Mouse (Mus musculus) limb, embryonic 15.5 days (tissue): ENCODE data around the gene Otop3. TPM values are rescaled to one million over a fixed set of nuclear protein-coding genes. Genes with fewer than 3 reads are reported as not detected.

ENCODE experiments used
- ATAC-seq: fragments of 200-750 bp; cut with Nextera tagmentation; 2 replicates; pipeline ENCODE4 v1.8.0; 2017; ENCODE audit warnings: low read depth, moderate TSS enrichment; ENCODE audit not compliant: insufficient number of reproducible peaks, low FRiP score, low TSS enrichment
- H3K27ac ChIP-seq: fragments of 300-500 bp; sonication (generic); 2 replicates; pipeline ENCODE4 v1.5.1; 2015; ENCODE audit warnings: moderate library complexity, mild to moderate bottlenecking, inconsistent platforms
- H3K27me3 ChIP-seq: fragments of 300-500 bp; sonication (generic); 2 replicates; pipeline ENCODE4 v1.6.1; 2015; ENCODE audit warnings: inconsistent platforms
- H3K36me3 ChIP-seq: fragments of 300-500 bp; sonication (generic); 2 replicates; pipeline ENCODE4 v1.6.1; 2015; ENCODE audit warnings: inconsistent platforms
- H3K4me1 ChIP-seq: fragments of 300-500 bp; sonication (generic); 2 replicates; pipeline ENCODE4 v1.6.1; 2015; ENCODE audit warnings: inconsistent platforms
- H3K4me2 ChIP-seq: fragments of 300-500 bp; sonication (generic); 2 replicates; pipeline ENCODE4 v1.6.1; 2015; ENCODE audit warnings: mild to moderate bottlenecking, inconsistent platforms
- H3K4me3 ChIP-seq: fragments of 300-500 bp; sonication (generic); 2 replicates; pipeline ENCODE4 v1.5.1; 2015; ENCODE audit warnings: mild to moderate bottlenecking, inconsistent platforms
- H3K9ac ChIP-seq: fragments of 300-500 bp; sonication (generic); 2 replicates; pipeline ENCODE4 v1.6.1; 2015; ENCODE audit warnings: inconsistent platforms
- H3K9me3 ChIP-seq: fragments of 300-500 bp; sonication (generic); 2 replicates; pipeline ENCODE4 v1.6.1; 2016; ENCODE audit warnings: inconsistent platforms
- WGBS: fragments of 180-500 bp; shearing (Covaris S2); methylation state at CpG from one replicate; pipeline ENCODE4 v1.1.7; 2015; 5-methylcytosine and 5-hydroxymethylcytosine counted together
- polyA plus RNA-seq: library from polyadenylated mRNA; unstranded; fragments of >200 nt; fragmentation: Nextera tagmentation; extraction: Ambion mirVana; gene quantifications from 2 replicates; pipeline ENCODE4 v1.2.1, GENCODE M21; 2015

The Otop3 gene
- 0.10 and 0.11 TPM in 2 replicates for polyA plus RNA-seq

GRCm38 (mm10) chr11:115334531-115334930, at the start of gene Otop3:
Gene Otop3 (plus strand): TSS chr11:115334731.
- WGBS: 5% methylated on average over 29 of the region's 29 CpGs
- H3K4me3 ChIP-seq: peak within 1 kb of the TSS; percentile 17; the same call in 1 of the 2 replicates
- ATAC-seq: no peak
- peaks cover 88% of the 10 kb centered on the region for H3K27me3 ChIP-seq
- peaks cover 10% of the 10 kb centered on the region for H3K4me1 ChIP-seq
- no peak within 1 kb of the TSS for H3K9ac ChIP-seq
- H3K9me3 ChIP-seq: no peaks in the 10 kb centered on the region
- H3K27ac ChIP-seq: no peak within 1 kb of the TSS
- H3K36me3 ChIP-seq: no peaks in the 10 kb centered on the region
- peak within 1 kb of the TSS; percentile 36 for H3K4me2 ChIP-seq

- H3K27me3 ChIP-seq: no peaks in the 10 kb centered on the region; the same call in 1 of the 2 replicates
- H3K9ac ChIP-seq: no peak overlapping the region
- no peak for ATAC-seq
- no peaks in the 10 kb centered on the region for H3K4me1 ChIP-seq
- no peak overlapping the region for H3K4me3 ChIP-seq
- H3K27ac ChIP-seq: no peak overlapping the region
- no peaks in the 10 kb centered on the region for H3K9me3 ChIP-seq
- no peak overlapping the region for H3K4me2 ChIP-seq
- no peaks in the 10 kb centered on the region for H3K36me3 ChIP-seq
- WGBS: 61% methylated on average over 4 of the region's 4 CpGs
Measured at GRCm38 (mm10) chr11:115285282-115285681, 49.2 kb upstream of the Otop3 start.

- no peaks in the 10 kb centered on the region; the same call in 1 of the 2 replicates for H3K27me3 ChIP-seq
- H3K27ac ChIP-seq: no peak overlapping the region
- WGBS: 70% methylated on average over 19 of the region's 19 CpGs
- no peak overlapping the region for H3K9ac ChIP-seq
- H3K4me3 ChIP-seq: no peak overlapping the region
- no peaks in the 10 kb centered on the region for H3K9me3 ChIP-seq
- no peaks in the 10 kb centered on the region for H3K4me1 ChIP-seq
- H3K36me3 ChIP-seq: no peaks in the 10 kb centered on the region
- no peak for ATAC-seq
- no peak overlapping the region for H3K4me2 ChIP-seq
Measured at GRCm38 (mm10) chr11:115286201-115286993, 48.1 kb upstream of the Otop3 start.

- Histone ChIP-seq H3K4me3 (no peak overlapping the region), H3K36me3 (no peaks in the 10 kb centered on the region), H3K9me3 (no peaks in the 10 kb centered on the region), H3K4me1 (no peaks in the 10 kb centered on the region), H3K4me2 (no peak overlapping the region), H3K9ac (no peak overlapping the region), H3K27ac (no peak overlapping the region), H3K27me3 (no peaks in the 10 kb centered on the region; the same call in 1 of the 2 replicates)
- ATAC-seq: no peak
- 84% methylated on average over 5 of the region's 5 CpGs for WGBS
Measured at GRCm38 (mm10) chr11:115287386-115287785, 47.1 kb upstream of the Otop3 start.

GRCm38 (mm10) chr11:115288305-115288704, 46.2 kb upstream of the Otop3 start:
- Histone ChIP-seq H3K4me3 (no peak overlapping the region), H3K27me3 (no peaks in the 10 kb centered on the region; the same call in 1 of the 2 replicates), H3K9me3 (no peaks in the 10 kb centered on the region), H3K27ac (no peak overlapping the region), H3K9ac (no peak overlapping the region), H3K36me3 (no peaks in the 10 kb centered on the region), H3K4me1 (no peaks in the 10 kb centered on the region), H3K4me2 (no peak overlapping the region)
- ATAC-seq: no peak
- WGBS: 77% methylated on average over 2 of the region's 2 CpGs

GRCm38 (mm10) chr11:115289885-115290284, 44.6 kb upstream of the Otop3 start:
- H3K4me3 ChIP-seq: no peak overlapping the region
- no peaks in the 10 kb centered on the region for H3K36me3 ChIP-seq
- no peak overlapping the region for H3K27ac ChIP-seq
- no peak overlapping the region for H3K9ac ChIP-seq
- H3K4me2 ChIP-seq: no peak overlapping the region
- ATAC-seq: no peak
- no peaks in the 10 kb centered on the region for H3K9me3 ChIP-seq
- no peaks in the 10 kb centered on the region for H3K4me1 ChIP-seq
- H3K27me3 ChIP-seq: no peaks in the 10 kb centered on the region; the same call in 1 of the 2 replicates
- WGBS: 72% methylated on average over 8 of the region's 8 CpGs

GRCm38 (mm10) chr11:115290314-115290713, 44.2 kb upstream of the Otop3 start:
- no peaks in the 10 kb centered on the region for H3K36me3 ChIP-seq
- no peak for ATAC-seq
- 84% methylated on average over 1 of the region's 1 CpGs for WGBS
- H3K27me3 ChIP-seq: no peaks in the 10 kb centered on the region; the same call in 1 of the 2 replicates
- no peak overlapping the region for H3K9ac ChIP-seq
- no peaks in the 10 kb centered on the region for H3K4me1 ChIP-seq
- no peaks in the 10 kb centered on the region for H3K9me3 ChIP-seq
- no peak overlapping the region for H3K4me3 ChIP-seq
- no peak overlapping the region for H3K27ac ChIP-seq
- no peak overlapping the region for H3K4me2 ChIP-seq

GRCm38 (mm10) chr11:115290919-115291318, 43.6 kb upstream of the Otop3 start:
- peaks cover 4% of the 10 kb centered on the region for H3K27me3 ChIP-seq
- ATAC-seq: no peak
- H3K36me3 ChIP-seq: no peaks in the 10 kb centered on the region
- H3K9ac ChIP-seq: no peak overlapping the region
- no peak overlapping the region for H3K4me3 ChIP-seq
- H3K27ac ChIP-seq: no peak overlapping the region
- no peaks in the 10 kb centered on the region for H3K4me1 ChIP-seq
- H3K9me3 ChIP-seq: no peaks in the 10 kb centered on the region
- no peak overlapping the region for H3K4me2 ChIP-seq
- 62% methylated on average over 6 of the region's 6 CpGs for WGBS

- H3K4me1 ChIP-seq: no peaks in the 10 kb centered on the region
Measured at GRCm38 (mm10) chr11:115291503-115291902, 43.0 kb upstream of the Otop3 start.

GRCm38 (mm10) chr11:115292631-115293375, 41.7 kb upstream of the Otop3 start:
- Histone ChIP-seq H3K27ac (no peak overlapping the region), H3K27me3 (peaks cover 22% of the 10 kb centered on the region), H3K36me3 (no peaks in the 10 kb centered on the region), H3K4me3 (no peak overlapping the region), H3K4me2 (no peak overlapping the region), H3K9me3 (no peaks in the 10 kb centered on the region), H3K9ac (no peak overlapping the region), H3K4me1 (peaks cover 8% of the 10 kb centered on the region)
- WGBS: 60% methylated on average over 14 of the region's 14 CpGs
- no peak for ATAC-seq

More at GRCm38 (mm10) chr11:115291503-115291902, 43.0 kb upstream of the Otop3 start:
- Histone ChIP-seq H3K4me3 (no peak overlapping the region), H3K9ac (no peak overlapping the region), H3K9me3 (no peaks in the 10 kb centered on the region), H3K4me2 (no peak overlapping the region), H3K27ac (no peak overlapping the region), H3K36me3 (no peaks in the 10 kb centered on the region), H3K27me3 (peaks cover 10% of the 10 kb centered on the region)
- WGBS: 76% methylated on average over 10 of the region's 10 CpGs
- no peak for ATAC-seq

GRCm38 (mm10) chr11:115295939-115296338, 38.6 kb upstream of the Otop3 start:
- peaks cover 44% of the 10 kb centered on the region for H3K27me3 ChIP-seq

More at GRCm38 (mm10) chr11:115295939-115296338, 38.6 kb upstream of the Otop3 start:
- H3K9me3 ChIP-seq: no peaks in the 10 kb centered on the region
- H3K27ac ChIP-seq: no peak overlapping the region
- 82% methylated on average over 11 of the region's 11 CpGs for WGBS
- H3K4me3 ChIP-seq: no peak overlapping the region
- no peak overlapping the region for H3K4me2 ChIP-seq
- H3K9ac ChIP-seq: no peak overlapping the region
- peaks cover 8% of the 10 kb centered on the region for H3K4me1 ChIP-seq
- ATAC-seq: no peak
- H3K36me3 ChIP-seq: no peaks in the 10 kb centered on the region
